ENCODE assay signal across 8 mouse cellular contexts in genomic region chr14:30630811-30631576, GRCm38 (mm10). TPM values are rescaled to one million over a fixed set of nuclear protein-coding genes. Genes with fewer than 3 reads are reported as not detected.
DNase-seq lines count a peak whose midpoint lies in the region; TF ChIP-seq lines count a peak whose summit lies in the region.

No protein-coding gene starts in this region.

- H3K36me3 ChIP-seq in heart, embryonic 10.5 days = no peaks in the 10 kb centered on the region

- H3K9me3 ChIP-seq in heart, embryonic 10.5 days = no peaks in the 10 kb centered on the region

- no peak overlapping the region for H3K4me3 ChIP-seq in heart, embryonic 10.5 days
- no peak overlapping the region for H3K4me3 ChIP-seq in bone marrow macrophage, adult 2 months (ENCODE audit: insufficient read depth, low read length)

- no peak overlapping the region for H3K27ac ChIP-seq in heart, embryonic 10.5 days
- peak overlapping the region; percentile 93 for H3K27ac ChIP-seq in bone marrow macrophage, adult 2 months (ENCODE audit: insufficient read depth, low read depth, low read length)

- peaks cover 10% of the 10 kb centered on the region; the same call in 1 of the 2 replicates for H3K27me3 ChIP-seq in heart, embryonic 10.5 days (ENCODE audit: insufficient read depth, poor library complexity, severe bottlenecking)

- no peak for TF ChIP-seq CTCF in bone marrow macrophage, adult 2 months (IDR thresholded peaks at IDR 0.05; ENCODE audit: low read depth, low read length)

- peaks cover 61% of the 10 kb centered on the region for H3K4me1 ChIP-seq in heart, embryonic 10.5 days
- peaks cover 82% of the 10 kb centered on the region for H3K4me1 ChIP-seq in bone marrow macrophage, adult 2 months (ENCODE audit: control insufficient read depth, insufficient read depth, low read length)

- TF ChIP-seq POLR2A in bone marrow macrophage, adult 2 months (IDR thresholded peaks at IDR 0.05; ENCODE audit: borderline replicate concordance, low read depth, low read length) = no peak

- 70% methylated on average over 5 of the region's 5 CpGs for WGBS in heart, embryonic 10.5 days

- peak; percentile 97 for DNase-seq in heart, adult 11 months
- DNase-seq in heart, embryonic 10.5 days (ENCODE audit: low spot score) = no peak
- peak; percentile 30 for DNase-seq in heart, postnatal 4 days
- peak; percentile 84 for DNase-seq in lung, postnatal 36 days
- DNase-seq in ovary, postnatal 36 days (ENCODE audit: low spot score) = no peak
- no peak for DNase-seq in layer of hippocampus, adult 18-20 months (ENCODE audit: low spot score in 2 of 2)
- DNase-seq in thymus, adult 18-20 months = no peak

RNA-seq across cellular contexts. Expression of gene Prkcd, which starts 5.0 kb away (rescaled TPM):
- 32.4 and 37.3 TPM in 2 replicates for polyA plus RNA-seq in heart, embryonic 10.5 days (2016; fragmentation: Nextera tagmentation; extraction: Ambion mirVana)
- 404 TPM in 2 replicates for polyA plus RNA-seq in bone marrow macrophage, adult 2 months (2012; ENCODE audit: insufficient read depth, insufficient read length, missing spikeins)
- total RNA-seq in heart, postnatal 4 days (2021) = 10 to 100 TPM; 28.6 to 30.9 TPM
- total RNA-seq in layer of hippocampus, adult 18-20 months (2021) = 10 to 100 TPM; 31.5 to 38.1 TPM

RNA-seq across cellular contexts. Expression of gene Rft1, which starts 23.2 kb away (rescaled TPM):
- polyA plus RNA-seq in heart, embryonic 10.5 days (2016; fragmentation: Nextera tagmentation; extraction: Ambion mirVana) = 11.6 and 11.8 TPM in 2 replicates
- 18.4 and 20.5 TPM in 2 replicates for polyA plus RNA-seq in bone marrow macrophage, adult 2 months (2012; ENCODE audit: insufficient read depth, insufficient read length, missing spikeins)
- total RNA-seq in heart, postnatal 4 days (2021) = 10 to 100 TPM in 1 of 2 experiments, 1 to 10 TPM in 1; 9.6 to 10.5 TPM
- 10 to 100 TPM; 10.9 TPM for total RNA-seq in layer of hippocampus, adult 18-20 months (2021)

Comparison
In these comparisons a context has a peak if more than half of its experiments do, and no peak if none do; other contexts are left out.
1. DNase-seq: peak in heart, adult 11 months (single experiment), heart, postnatal 4 days (single experiment) and lung, postnatal 36 days (single experiment); none in heart, embryonic 10.5 days (single experiment), ovary, postnatal 36 days (single experiment), layer of hippocampus, adult 18-20 months (0 of 2) and thymus, adult 18-20 months (0 of 2).